Mouse (Mus musculus) heart, postnatal 0 days (tissue): ENCODE measurements around the gene Dmrt1. TPM values are rescaled to one million over a fixed set of nuclear protein-coding genes. Genes with fewer than 3 reads are reported as not detected.

ENCODE experiments used
- ATAC-seq: fragments of 200-750 bp; cut with Nextera tagmentation; 2 replicates; pipeline ENCODE4 v1.8.0; 2017; ENCODE audit warnings: low read depth, moderate number of reproducible peaks, moderate library complexity; ENCODE audit not compliant: insufficient read depth
- DNase-seq: peaks from one replicate; pipeline ENCODE4 v3.0.0-alpha.2; 2016; ENCODE audit warnings: low spot score
- H3K27ac ChIP-seq: fragments of 300-500 bp; sonication (generic); 2 replicates; pipeline ENCODE4 v1.5.1; 2014; ENCODE audit warnings: low read depth, mild to moderate bottlenecking
- H3K27me3 ChIP-seq: fragments of 300-500 bp; sonication (generic); 2 replicates; pipeline ENCODE4 v1.6.1; 2014; ENCODE audit warnings: low read length, mixed read lengths; ENCODE audit not compliant: control insufficient read depth, insufficient read depth
- H3K36me3 ChIP-seq: fragments of 300-500 bp; sonication (generic); replicated peaks from 2 replicates; pipeline ENCODE4 v1.6.1; 2014; ENCODE audit warnings: low read length, mixed read lengths; ENCODE audit not compliant: control insufficient read depth, insufficient read depth
- H3K4me1 ChIP-seq: fragments of 300-500 bp; sonication (generic); 2 replicates; pipeline ENCODE4 v1.6.1; 2014; ENCODE audit warnings: antibody characterized with exemption; ENCODE audit not compliant: control insufficient read depth, insufficient read depth
- H3K4me2 ChIP-seq: fragments of 300-500 bp; sonication (generic); 2 replicates; pipeline ENCODE4 v1.6.1; 2014; ENCODE audit warnings: low read depth, mild to moderate bottlenecking, low read length, moderate library complexity
- H3K4me3 ChIP-seq: fragments of 300-500 bp; sonication (generic); 2 replicates; pipeline ENCODE4 v1.5.1; 2014; ENCODE audit warnings: low read depth, low read length
- H3K9ac ChIP-seq: fragments of 300-500 bp; sonication (generic); replicated peaks from 2 replicates; pipeline ENCODE4 v1.6.1; 2014; ENCODE audit warnings: low read depth, low read length, mixed read lengths
- H3K9me3 ChIP-seq: fragments of 300-500 bp; sonication (generic); replicated peaks from 2 replicates; pipeline ENCODE4 v1.6.1; 2016; ENCODE audit warnings: low read length; ENCODE audit not compliant: control insufficient read depth
- CTCF ChIP-seq: IDR thresholded peaks from 2 replicates; pipeline ENCODE4 v1.5.1; 2016; ENCODE audit warnings: antibody characterized with exemption, control low read depth, low read depth
- EP300 ChIP-seq: IDR thresholded peaks from 2 replicates; pipeline ENCODE4 v1.6.1; 2016; ENCODE audit warnings: antibody characterized with exemption, low read depth
- WGBS: fragments of 180-500 bp; shearing (Covaris S2); extraction: QIAGEN DNeasy Blood & Tissue Kit; methylation state at CpG from one replicate; pipeline ENCODE4 v1.1.7; 2014; 5-methylcytosine and 5-hydroxymethylcytosine counted together
- polyA plus RNA-seq: library from polyadenylated mRNA; unstranded; fragments of >200 nt; fragmentation: Nextera tagmentation; extraction: Ambion mirVana; gene quantifications from 2 replicates; pipeline ENCODE4 v1.2.1, GENCODE M21; 2015
- total RNA-seq: library from RNA; depleted of rRNA; stranded (reverse); fragments of >200 nt; gene quantifications from 2 replicates; pipeline ENCODE4 v1.2.3, GENCODE M21; 2014; ENCODE audit warnings: low replicate concordance

Gene Dmrt1
- total and polyA plus RNA-seq, 2 experiments from 2014 or later = not detected

- H3K27ac ChIP-seq = no peak overlapping the region
- WGBS = 68% methylated on average over 3 of the region's 3 CpGs
- no peak for TF ChIP-seq CTCF
- TF ChIP-seq EP300 = no peak
- ATAC-seq = no peak
- no peak overlapping the region for H3K4me2 ChIP-seq
- no peak for DNase-seq
- H3K4me1 ChIP-seq = no peaks in the 10 kb centered on the region
- no peak overlapping the region for H3K9ac ChIP-seq
- no peaks in the 10 kb centered on the region for H3K9me3 ChIP-seq
- no peaks in the 10 kb centered on the region for H3K36me3 ChIP-seq
- no peak overlapping the region for H3K4me3 ChIP-seq
- H3K27me3 ChIP-seq = peaks cover 76% of the 10 kb centered on the region
Observed at GRCm38 (mm10) chr19:25597717-25598232, 92.4 kb downstream of the Dmrt1 start.

GRCm38 (mm10) chr19:25598626-25599025 lies 93.2 kb downstream of the Dmrt1 start:
- H3K4me2 ChIP-seq = no peak overlapping the region
- no peak for TF ChIP-seq CTCF
- TF ChIP-seq EP300 = no peak
- no peak overlapping the region for H3K27ac ChIP-seq
- H3K4me1 ChIP-seq = no peaks in the 10 kb centered on the region
- no peaks in the 10 kb centered on the region for H3K36me3 ChIP-seq
- no peak overlapping the region for H3K4me3 ChIP-seq
- DNase-seq = no peak
- no peak for ATAC-seq
- H3K9ac ChIP-seq = no peak overlapping the region
- no peaks in the 10 kb centered on the region for H3K9me3 ChIP-seq
- H3K27me3 ChIP-seq = peaks cover 79% of the 10 kb centered on the region
- 14% methylated on average over 4 of the region's 4 CpGs for WGBS

GRCm38 (mm10) chr19:25601966-25602365 lies 96.5 kb downstream of the Dmrt1 start:
- peaks cover 96% of the 10 kb centered on the region for H3K27me3 ChIP-seq
- 17% methylated on average over 8 of the region's 8 CpGs for WGBS

GRCm38 (mm10) chr19:25607461-25608205 lies 102.2 kb downstream of the Dmrt1 start:
- WGBS = under 1% methylated on average over 21 of the region's 21 CpGs
- H3K4me1 ChIP-seq = peaks cover 13% of the 10 kb centered on the region; the same call in 1 of the 2 replicates

More at GRCm38 (mm10) chr19:25601966-25602365, 96.5 kb downstream of the Dmrt1 start:
- no peak for DNase-seq
- H3K4me1 ChIP-seq = 0 out of 2 replicates have a peak, but pooled peaks cover 6% of the 10 kb centered on the region
- no peak overlapping the region for H3K9ac ChIP-seq
- no peak overlapping the region for H3K4me3 ChIP-seq
- no peak for ATAC-seq
- H3K36me3 ChIP-seq = no peaks in the 10 kb centered on the region
- H3K4me2 ChIP-seq = no peak overlapping the region
- H3K9me3 ChIP-seq = no peaks in the 10 kb centered on the region
- no peak for TF ChIP-seq CTCF
- no peak for TF ChIP-seq EP300
- no peak overlapping the region for H3K27ac ChIP-seq

GRCm38 (mm10) chr19:25608206-25608580 lies 102.8 kb downstream of the Dmrt1 start:
- H3K36me3 ChIP-seq = no peaks in the 10 kb centered on the region
- H3K27ac ChIP-seq = no peak overlapping the region
- no peaks in the 10 kb centered on the region for H3K9me3 ChIP-seq
- no peak overlapping the region for H3K4me3 ChIP-seq
- no peak overlapping the region for H3K4me2 ChIP-seq
- H3K4me1 ChIP-seq = peaks cover 13% of the 10 kb centered on the region; the same call in 1 of the 2 replicates
- H3K27me3 ChIP-seq = peaks cover 100% of the 10 kb centered on the region
- H3K9ac ChIP-seq = no peak overlapping the region
- ATAC-seq (no peak), DNase-seq (no peak)
- WGBS = 5% methylated on average over 7 of the region's 7 CpGs
- TF ChIP-seq EP300 = no peak

More at GRCm38 (mm10) chr19:25607461-25608205, 102.2 kb downstream of the Dmrt1 start:
- H3K27ac ChIP-seq = no peak overlapping the region
- H3K4me2 ChIP-seq = no peak overlapping the region
- H3K9me3 ChIP-seq = no peaks in the 10 kb centered on the region
- H3K36me3 ChIP-seq = no peaks in the 10 kb centered on the region
- no peak overlapping the region for H3K4me3 ChIP-seq
- H3K9ac ChIP-seq = no peak overlapping the region
- DNase-seq (no peak), ATAC-seq (no peak)
- peaks cover 100% of the 10 kb centered on the region for H3K27me3 ChIP-seq
- TF ChIP-seq CTCF (no peak), EP300 (no peak)
